Mouse (Mus musculus): ENCODE results near the gene Ntpcr.

DNA sequence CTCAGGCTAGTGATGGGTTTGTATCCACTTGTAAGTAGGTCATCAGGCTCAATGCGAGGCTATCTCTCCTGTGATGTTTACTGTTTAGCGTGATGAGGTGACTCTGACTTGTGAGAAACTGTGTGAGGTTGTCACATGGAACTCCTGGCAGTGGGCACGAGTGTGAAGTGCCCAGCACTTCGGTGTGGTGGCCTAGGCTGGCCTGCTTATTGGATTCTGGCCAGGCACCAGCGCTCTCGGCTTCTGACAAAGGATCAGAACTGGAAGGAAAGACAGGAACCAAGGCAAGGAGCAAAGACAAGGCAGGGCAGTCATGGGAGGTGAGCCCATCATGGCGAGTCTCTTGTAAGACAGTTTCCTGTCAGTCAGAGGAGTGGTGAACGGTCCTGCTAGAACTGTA is 26.1 kb downstream of the Ntpcr start:
- TF ChIP-seq POLR2A (IDR thresholded peaks at IDR 0.05; ENCODE audit: borderline replicate concordance, control insufficient read depth, low read depth, low read length) (no peak), CTCF (IDR thresholded peaks at IDR 0.05; ENCODE audit: control insufficient read depth, insufficient read depth, low read length) (no peak)
